13 mouse cellular contexts compared by ENCODE assay signal in genomic region chr2:131993563-131994088, GRCm38 (mm10). TPM values are rescaled to one million over a fixed set of nuclear protein-coding genes. Genes with fewer than 3 reads are reported as not detected.
DNase-seq lines count a peak whose midpoint lies in the region; ATAC-seq and TF ChIP-seq lines count a peak whose summit lies in the region.
"Had no signal": no experiment of that assay in that cellular context is flagged by ENCODE, and none has a peak within 500 bp of the region (broad histone marks: within the 10 kb centered on the region; RNA-seq: fewer than 3 reads in every experiment).

No protein-coding gene starts in this region.

- whole genome bisulfite sequencing in heart, embryonic 16.5 days = 37% methylated on average over 14 of the region's 14 CpGs
- 8% methylated on average over 14 of the region's 14 CpGs for WGBS in forebrain, embryonic 14.5 days
- WGBS in midbrain, embryonic 12.5 days = 35% methylated on average over 14 of the region's 14 CpGs

- no peaks in the 10 kb centered on the region for H3K9me3 ChIP-seq in heart, embryonic 16.5 days (replicated peaks; ENCODE audit: control insufficient read depth, low read length)
- H3K9me3 ChIP-seq in forebrain, embryonic 14.5 days (replicated peaks; ENCODE audit: control insufficient read depth, low read length) = no peaks in the 10 kb centered on the region
- no peaks in the 10 kb centered on the region for H3K9me3 ChIP-seq in midbrain, embryonic 12.5 days
- H3K9me3 ChIP-seq: G1E; liver, embryonic 13.5 days; stomach, embryonic 15.5 days had no signal

- CTCF ChIA-PET in Patski (lab: Charles Lee) = interaction anchor here (0.7 to 1.8 kb wide), 2 partner anchors 10 to 11 kb away, joined by 3 to 7 read pairs; no protein-coding TSS in a partner anchor

- no peak overlapping the region for H3K4me3 ChIP-seq in heart, embryonic 16.5 days (ENCODE audit: low read length)
- H3K4me3 ChIP-seq in forebrain, embryonic 14.5 days (ENCODE audit: low read depth, low read length) = no peak overlapping the region
- H3K4me3 ChIP-seq in midbrain, embryonic 12.5 days = no peak overlapping the region
- H3K4me3 ChIP-seq: liver, embryonic 13.5 days; myocyte; stomach, embryonic 15.5 days had no signal

- H3K27me3 ChIP-seq in heart, embryonic 16.5 days (ENCODE audit: control insufficient read depth, insufficient read depth, low read length) = no peaks in the 10 kb centered on the region
- no peaks in the 10 kb centered on the region for H3K27me3 ChIP-seq in Patski
- no peaks in the 10 kb centered on the region for H3K27me3 ChIP-seq in forebrain, embryonic 14.5 days (replicated peaks; ENCODE audit: control insufficient read depth, insufficient read depth, low read length)
- no peaks in the 10 kb centered on the region for H3K27me3 ChIP-seq in midbrain, embryonic 12.5 days
- H3K27me3 ChIP-seq: liver, embryonic 13.5 days; stomach, embryonic 15.5 days had no signal

- in situ Hi-C loops in Patski (cut with MboI; ENCODE audit: low pct_unique_long_range_greater_than_20kb) = no loop called here

- H3K4me2 ChIP-seq in heart, embryonic 16.5 days (ENCODE audit: low read depth, low read length) = peak overlapping the region; percentile 33
- 0 out of 2 replicates have a peak overlapping the region, but pooled peaks have one; percentile 14 for H3K4me2 ChIP-seq in forebrain, embryonic 14.5 days (ENCODE audit: low read length)
- H3K4me2 ChIP-seq in midbrain, embryonic 12.5 days (replicated peaks) = no peak overlapping the region
- H3K4me2 ChIP-seq: liver, embryonic 13.5 days; stomach, embryonic 15.5 days had no signal

- ATAC-seq in heart, embryonic 16.5 days (replicated peaks; ENCODE audit: extremely low read depth, insufficient read depth, low FRiP score) = peak; percentile 31; the same call in 1 of the 2 replicates
- ATAC-seq in Patski = peak; percentile 45
- ATAC-seq in forebrain, embryonic 14.5 days = peak; percentile 88
- ATAC-seq in midbrain, embryonic 12.5 days (ENCODE audit: low FRiP score, low read depth) = peak; percentile 68; the same call in 1 of the 2 replicates
- no peak for ATAC-seq in erythroblast, adult 5-6 weeks (replicated peaks; ENCODE audit: low FRiP score, poor library complexity, severe bottlenecking)

- no peak for DNase-seq in heart, postnatal 10 days
- no peak for DNase-seq in Patski (ENCODE audit: low read depth, low spot score)
- peak; percentile 65 for DNase-seq in forebrain, embryonic 14.5 days (ENCODE audit: low spot score)
- no peak for DNase-seq in right cerebral cortex, postnatal 10 days (ENCODE audit: low spot score in 2 of 2)
- no peak for DNase-seq in T-cell, adult 2 months (ENCODE audit: low spot score)
- DNase-seq: liver, embryonic 13.5 days had no signal

- H3K4me1 ChIP-seq in heart, embryonic 16.5 days (ENCODE audit: control insufficient read depth, insufficient read depth, low read length) = peaks cover 12% of the 10 kb centered on the region
- H3K4me1 ChIP-seq in forebrain, embryonic 14.5 days (ENCODE audit: control insufficient read depth, insufficient read depth, low read length) = peaks cover 11% of the 10 kb centered on the region
- H3K4me1 ChIP-seq in midbrain, embryonic 12.5 days = peaks cover 12% of the 10 kb centered on the region
- H3K4me1 ChIP-seq: stomach, embryonic 15.5 days had no signal

- intact Hi-C loops in heart, postnatal 10 days (cut with DNase I) = no loop called here

- POLR2A ChIA-PET in Patski (lab: Charles Lee) = interaction anchor here (0.6 to 0.7 kb wide), 2 partner anchors 20 to 75 kb away, joined by 3 to 5 read pairs; no protein-coding TSS in a partner anchor

- peaks cover 10% of the 10 kb centered on the region; the same call in 1 of the 2 replicates for H3K36me3 ChIP-seq in heart, embryonic 16.5 days (ENCODE audit: control insufficient read depth, insufficient read depth)
- H3K36me3 ChIP-seq in forebrain, embryonic 14.5 days (ENCODE audit: control insufficient read depth, insufficient read depth, low read length) = peaks cover 32% of the 10 kb centered on the region
- H3K36me3 ChIP-seq in midbrain, embryonic 12.5 days = peaks cover 45% of the 10 kb centered on the region
- H3K36me3 ChIP-seq: G1E; liver, embryonic 13.5 days; stomach, embryonic 15.5 days had no signal

- no peak for TF ChIP-seq CTCF in Patski (IDR thresholded peaks at IDR 0.05)

- H3K9ac ChIP-seq in heart, embryonic 16.5 days (ENCODE audit: low read length) = no peak overlapping the region
- H3K9ac ChIP-seq in forebrain, embryonic 14.5 days (ENCODE audit: low read length) = no peak overlapping the region
- H3K9ac ChIP-seq in midbrain, embryonic 12.5 days (replicated peaks) = no peak overlapping the region
- H3K9ac ChIP-seq: liver, embryonic 13.5 days; stomach, embryonic 15.5 days had no signal

- H3K27ac ChIP-seq in heart, embryonic 16.5 days (ENCODE audit: low read length) = peak overlapping the region; percentile 47
- peak overlapping the region; percentile 44; the same call in 1 of the 2 replicates for H3K27ac ChIP-seq in forebrain, embryonic 14.5 days (ENCODE audit: low read depth, low read length)
- no peak overlapping the region for H3K27ac ChIP-seq in midbrain, embryonic 12.5 days (replicated peaks)
- H3K27ac ChIP-seq: liver, embryonic 13.5 days; stomach, embryonic 15.5 days had no signal

RNA-seq across cellular contexts. Expression of gene Rassf2, which starts 36.4 kb away (rescaled TPM):
- 10.6 and 12.5 TPM in 2 replicates for polyA plus RNA-seq in heart, embryonic 16.5 days (2015; fragmentation: Nextera tagmentation; extraction: Ambion mirVana)
- total RNA-seq in heart, postnatal 10 days (2021) = 10 to 100 TPM; 16.2 TPM
- polyA plus RNA-seq in Patski (2021) = 3.2 TPM
- polyA plus RNA-seq in forebrain, embryonic 14.5 days (2014; fragmentation: Nextera tagmentation; extraction: Ambion mirVana) = 17.9 and 20.3 TPM in 2 replicates
- polyA plus RNA-seq in midbrain, embryonic 12.5 days (2016; fragmentation: Nextera tagmentation; extraction: Ambion mirVana) = 35.2 and 36.6 TPM in 2 replicates
- 12.3 and 12.5 TPM in 2 replicates for total RNA-seq in erythroblast, adult 5-6 weeks (2015; ENCODE audit: low replicate concordance)
- total RNA-seq in erythroblast, adult 5-6 weeks (2017; ENCODE audit: low replicate concordance) = 10.3 and 12.3 TPM in 2 replicates

RNA-seq across cellular contexts. Expression of gene Prnd, which starts 43.0 kb away (rescaled TPM):
- 22.7 and 25.2 TPM in 2 replicates for polyA plus RNA-seq in heart, embryonic 16.5 days (2015; fragmentation: Nextera tagmentation; extraction: Ambion mirVana)
- total RNA-seq in heart, postnatal 10 days (2021) = 10 to 100 TPM; 16.1 to 26.7 TPM
- polyA plus RNA-seq in Patski (2021) = 0.15 TPM
- polyA plus RNA-seq in forebrain, embryonic 14.5 days (2014; fragmentation: Nextera tagmentation; extraction: Ambion mirVana) = 13.6 and 14.1 TPM in 2 replicates
- 7.4 and 8.1 TPM in 2 replicates for polyA plus RNA-seq in midbrain, embryonic 12.5 days (2016; fragmentation: Nextera tagmentation; extraction: Ambion mirVana)
- total RNA-seq in erythroblast, adult 5-6 weeks (2015; ENCODE audit: low replicate concordance) = not detected in 2 replicates
- total RNA-seq in erythroblast, adult 5-6 weeks (2017; ENCODE audit: low replicate concordance) = not detected in 2 replicates
- total RNA-seq: hematopoietic stem cell, adult 5-6 weeks had no signal
- polyA plus RNA-seq: G1E, myocyte had no signal
